Mouse (Mus musculus) ES-Bruce4 (cell line): Measurements from ENCODE around the gene Gm5134. TPM values are rescaled to one million over a fixed set of nuclear protein-coding genes. Genes with fewer than 3 reads are reported as not detected.

Experiments
- H3K27ac ChIP-seq: 2 replicates; pipeline ENCODE4 v1.5.1; 2012; ENCODE audit warnings: low read length, inconsistent platforms; ENCODE audit not compliant: insufficient read depth
- H3K27me3 ChIP-seq: 2 replicates; pipeline ENCODE4 v1.6.1; 2012; ENCODE audit warnings: mild to moderate bottlenecking, low read length, inconsistent platforms; ENCODE audit not compliant: control insufficient read depth, poor library complexity, insufficient read depth, severe bottlenecking
- H3K36me3 ChIP-seq: 2 replicates; pipeline ENCODE4 v1.6.1; 2012; ENCODE audit warnings: inconsistent platforms, mild to moderate bottlenecking, low read length, moderate library complexity; ENCODE audit not compliant: control insufficient read depth, poor library complexity, insufficient read depth, severe bottlenecking
- H3K4me1 ChIP-seq: one replicate; pipeline ENCODE4 v1.8.1; 2011; ENCODE audit warnings: low read length; ENCODE audit not compliant: control insufficient read depth, insufficient read depth
- H3K4me3 ChIP-seq: 2 replicates; pipeline ENCODE4 v1.5.1; 2011; ENCODE audit warnings: low read depth, mild to moderate bottlenecking, low read length
- H3K9ac ChIP-seq: 2 replicates; pipeline ENCODE4 v1.6.1; 2012; ENCODE audit warnings: low read depth, mild to moderate bottlenecking, inconsistent platforms; ENCODE audit not compliant: poor library complexity, severe bottlenecking
- H3K9me3 ChIP-seq: replicated peaks from 2 replicates; pipeline ENCODE4 v1.6.1; 2012; ENCODE audit warnings: mild to moderate bottlenecking, low read length, inconsistent platforms; ENCODE audit not compliant: control insufficient read depth, poor library complexity, insufficient read depth, severe bottlenecking
- CTCF ChIP-seq: IDR thresholded peaks from one replicate; pipeline ENCODE4 v1.8.1; 2011; ENCODE audit warnings: low read depth, low read length
- EP300 ChIP-seq: IDR thresholded peaks from 2 replicates; pipeline ENCODE4 v1.6.1; 2011; ENCODE audit warnings: low read depth, low read length; ENCODE audit not compliant: insufficient read depth
- POLR2A ChIP-seq: IDR thresholded peaks from one replicate; pipeline ENCODE4 v1.8.1; 2011; ENCODE audit warnings: low read length; ENCODE audit not compliant: insufficient read depth
- polyA plus RNA-seq: library from polyadenylated mRNA; stranded (reverse); fragments of >200 nt; gene quantifications from 2 replicates; pipeline ENCODE4 v1.2.4, GENCODE M21; 2011; ENCODE audit warnings: low read depth; ENCODE audit not compliant: missing spikeins, insufficient read depth, insufficient read length

The Gm5134 gene
- polyA plus RNA-seq, 1 experiment = 0.43 TPM

- no peaks in the 10 kb centered on the region for H3K9me3 ChIP-seq
- 0 out of 2 replicates have a peak, but pooled peaks cover 5% of the 10 kb centered on the region for H3K36me3 ChIP-seq
- TF ChIP-seq POLR2A (no peak), EP300 (no peak), CTCF (no peak)
- H3K27ac ChIP-seq = no peak within 1 kb of the TSS
- H3K27me3 ChIP-seq = no peaks in the 10 kb centered on the region
- H3K4me1 ChIP-seq = peaks cover 4% of the 10 kb centered on the region
- H3K9ac ChIP-seq = no peak within 1 kb of the TSS
- no peak within 1 kb of the TSS for H3K4me3 ChIP-seq
Measured at GRCm38 (mm10) chr10:75942736-75943477, 11.4 kb upstream of the Gm5134 start, which contains the start of gene Vpreb3. Vpreb3 (plus strand) TSS chr10:75943057.

GRCm38 (mm10) chr10:75944066-75944772, 10.1 kb upstream of the Gm5134 start:
- Histone ChIP-seq H3K4me1 (peaks cover 4% of the 10 kb centered on the region), H3K9ac (no peak overlapping the region), H3K27me3 (no peaks in the 10 kb centered on the region), H3K9me3 (no peaks in the 10 kb centered on the region), H3K4me3 (no peak overlapping the region), H3K36me3 (no peaks in the 10 kb centered on the region), H3K27ac (no peak overlapping the region)
- TF ChIP-seq POLR2A (no peak), EP300 (no peak), CTCF (no peak)

DNA sequence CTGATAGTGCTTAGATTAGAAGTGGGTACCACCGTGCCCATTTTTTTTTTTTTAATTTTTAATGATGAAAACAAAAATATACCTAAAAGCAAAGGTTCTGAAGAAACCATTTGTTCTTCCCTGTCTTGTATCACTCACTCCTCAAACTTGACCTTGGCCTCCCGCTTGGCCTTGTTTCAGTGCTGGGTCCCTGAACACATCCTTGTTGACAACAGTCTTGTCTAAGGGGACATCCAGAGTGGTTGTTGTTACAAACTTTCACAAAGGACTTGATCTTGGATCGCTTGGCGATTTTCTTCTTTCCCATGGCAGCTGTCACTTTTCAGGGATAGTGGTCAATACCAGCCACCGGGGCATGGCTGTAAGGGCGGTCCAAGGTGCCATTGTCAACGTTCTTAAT, 9.1 kb upstream of the Gm5134 start:
- Histone ChIP-seq H3K9me3 (no peaks in the 10 kb centered on the region), H3K27ac (no peak overlapping the region), H3K36me3 (no peaks in the 10 kb centered on the region), H3K27me3 (no peaks in the 10 kb centered on the region), H3K4me3 (no peak overlapping the region), H3K4me1 (peaks cover 9% of the 10 kb centered on the region), H3K9ac (no peak overlapping the region)
- TF ChIP-seq EP300 = no peak
- no peak for TF ChIP-seq CTCF
- no peak for TF ChIP-seq POLR2A

DNA sequence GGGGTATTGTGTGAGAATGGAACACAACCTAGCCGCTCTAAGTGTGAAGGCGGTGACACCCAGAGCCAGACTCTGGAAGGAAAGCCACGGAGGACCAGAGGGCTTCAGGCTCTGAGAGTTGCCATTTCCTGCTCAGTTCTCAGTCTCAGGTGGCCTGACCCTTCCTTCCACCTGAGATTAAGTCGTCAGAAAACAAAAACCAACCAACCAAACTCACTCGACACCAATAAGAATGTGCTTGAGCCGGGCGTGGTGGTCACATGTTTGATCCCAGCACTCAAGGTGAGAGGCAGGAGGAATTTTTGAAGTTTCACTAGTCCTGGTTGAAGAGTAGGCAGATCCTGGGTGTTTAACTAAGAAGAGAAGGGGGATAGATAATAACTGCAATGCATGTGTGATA, 8.4 kb upstream of the Gm5134 start:
- H3K4me3 ChIP-seq = no peak overlapping the region
- no peak overlapping the region for H3K27ac ChIP-seq
- H3K9ac ChIP-seq = no peak overlapping the region
- H3K36me3 ChIP-seq = no peaks in the 10 kb centered on the region
- no peak for TF ChIP-seq POLR2A
- no peak for TF ChIP-seq EP300
- TF ChIP-seq CTCF = no peak
- peaks cover 5% of the 10 kb centered on the region for H3K4me1 ChIP-seq
- H3K9me3 ChIP-seq = no peaks in the 10 kb centered on the region
- H3K27me3 ChIP-seq = no peaks in the 10 kb centered on the region

DNA sequence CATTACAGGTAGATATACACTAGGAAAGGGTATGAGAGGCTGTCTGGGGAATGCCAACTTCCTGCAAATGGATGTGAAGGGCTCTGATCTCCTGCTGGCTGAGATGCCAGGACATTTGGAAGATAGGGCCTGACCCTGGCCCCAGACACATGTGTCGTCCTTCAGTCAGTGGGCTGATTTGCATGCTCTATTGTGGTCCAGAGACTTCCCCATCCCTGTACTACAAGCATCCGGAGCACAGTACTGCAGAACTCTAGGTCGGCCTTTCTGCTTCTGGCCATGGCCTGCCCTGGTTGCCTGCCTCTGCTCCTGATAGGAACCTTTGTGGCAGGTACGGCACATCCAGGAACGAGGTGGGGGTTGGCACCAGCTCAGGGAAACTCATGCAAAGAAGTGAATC, 6.2 kb upstream of the Gm5134 start:
- Histone ChIP-seq H3K27me3 (no peaks in the 10 kb centered on the region), H3K4me3 (no peak overlapping the region)

More for the DNA sequence above, 6.2 kb upstream of the Gm5134 start:
- no peaks in the 10 kb centered on the region for H3K36me3 ChIP-seq
- peaks cover 5% of the 10 kb centered on the region for H3K4me1 ChIP-seq
- no peak overlapping the region for H3K27ac ChIP-seq
- TF ChIP-seq POLR2A (no peak), EP300 (no peak), CTCF (no peak)
- H3K9ac ChIP-seq = no peak overlapping the region
- H3K9me3 ChIP-seq = no peaks in the 10 kb centered on the region
